Mouse (Mus musculus) lung, adult 2 months (tissue): Measurements from ENCODE around the gene Zcchc4.

Experiments
- CTCF ChIP-seq: fragments of 200-500 bp; IDR thresholded peaks from 2 replicates; pipeline ENCODE4 v1.5.1; 2011; ENCODE audit warnings: mild to moderate bottlenecking, low read length, control low read depth; ENCODE audit not compliant: insufficient read depth
- POLR2A ChIP-seq: fragments of 200-500 bp; IDR thresholded peaks from 2 replicates; pipeline ENCODE4 v1.6.1; 2011; ENCODE audit warnings: low read depth, mild to moderate bottlenecking, control low read depth, low read length, borderline replicate concordance; ENCODE audit errors: extremely low read depth

DNA sequence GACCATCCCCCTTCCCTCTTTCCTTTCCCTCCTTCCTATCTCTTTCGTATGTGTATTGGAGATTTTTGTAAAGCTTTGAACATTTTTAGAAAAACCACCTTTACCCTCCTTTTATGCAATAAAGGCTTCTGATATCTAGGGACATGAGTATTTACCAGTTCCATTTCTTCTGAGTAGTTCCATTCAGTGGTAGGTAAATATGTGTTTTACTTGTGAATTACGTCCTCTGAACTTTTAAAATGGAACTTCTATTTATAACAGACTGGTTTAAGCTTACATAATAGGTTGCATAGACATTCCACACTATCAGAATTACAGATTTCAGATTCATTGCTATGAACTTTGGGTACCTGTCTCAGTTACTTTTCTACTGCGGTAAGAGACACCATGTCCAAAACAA, 19.9 kb upstream of the Zcchc4 start:
- TF ChIP-seq POLR2A: no peak
- no peak for TF ChIP-seq CTCF
